Mouse (Mus musculus) neural tube, embryonic 12.5 days (tissue): ENCODE data around the gene Cdca4. TPM values are rescaled to one million over a fixed set of nuclear protein-coding genes. Genes with fewer than 3 reads are reported as not detected.

Experiments
- ATAC-seq: fragments of 200-750 bp; cut with Nextera tagmentation; 2 replicates; pipeline ENCODE4 v1.8.0; 2017; ENCODE audit warnings: low read depth, mild to moderate bottlenecking, moderate TSS enrichment, moderate library complexity; ENCODE audit not compliant: low FRiP score
- H3K27ac ChIP-seq: fragments of 300-500 bp; sonication (generic); 2 replicates; pipeline ENCODE4 v1.5.1; 2016
- H3K27me3 ChIP-seq: fragments of 300-500 bp; sonication (generic); replicated peaks from 2 replicates; pipeline ENCODE4 v1.6.1; 2016; ENCODE audit warnings: mild to moderate bottlenecking
- H3K36me3 ChIP-seq: fragments of 300-500 bp; sonication (generic); 2 replicates; pipeline ENCODE4 v1.6.1; 2016; ENCODE audit warnings: mild to moderate bottlenecking
- H3K4me1 ChIP-seq: fragments of 300-500 bp; sonication (generic); 2 replicates; pipeline ENCODE4 v1.6.1; 2016
- H3K4me2 ChIP-seq: fragments of 300-500 bp; sonication (generic); replicated peaks from 2 replicates; pipeline ENCODE4 v1.6.1; 2016; ENCODE audit warnings: mild to moderate bottlenecking
- H3K4me3 ChIP-seq: fragments of 300-500 bp; sonication (generic); 2 replicates; pipeline ENCODE4 v1.5.1; 2016
- H3K9ac ChIP-seq: fragments of 300-500 bp; sonication (generic); 2 replicates; pipeline ENCODE4 v1.6.1; 2016; ENCODE audit warnings: mild to moderate bottlenecking
- H3K9me3 ChIP-seq: fragments of 300-500 bp; sonication (generic); 2 replicates; pipeline ENCODE4 v1.6.1; 2016; ENCODE audit warnings: mild to moderate bottlenecking
- WGBS: fragments of 180-500 bp; shearing (Covaris S2); methylation state at CpG from one replicate; pipeline ENCODE4 v1.1.7; 2016; 5-methylcytosine and 5-hydroxymethylcytosine counted together
- polyA plus RNA-seq: library from polyadenylated mRNA; unstranded; fragments of >200 nt; fragmentation: Nextera tagmentation; extraction: Ambion mirVana; gene quantifications from 2 replicates; pipeline ENCODE4 v1.2.1, GENCODE M21; 2016

Gene Cdca4
- polyA plus RNA-seq, 1 experiment from 2014 or later: 103 TPM

- ATAC-seq: no peak
- 95% methylated on average over 10 of the region's 10 CpGs for WGBS
- Histone ChIP-seq H3K9me3 (0 out of 2 replicates have a peak, but pooled peaks cover 9% of the 10 kb centered on the region), H3K27ac (no peak overlapping the region), H3K4me1 (no peaks in the 10 kb centered on the region), H3K27me3 (no peaks in the 10 kb centered on the region), H3K4me3 (no peak overlapping the region), H3K4me2 (no peak overlapping the region), H3K9ac (no peak overlapping the region), H3K36me3 (no peaks in the 10 kb centered on the region)
Observed at GRCm38 (mm10) chr12:112774481-112774880, 54.7 kb downstream of the Cdca4 start.

- no peak overlapping the region for H3K4me2 ChIP-seq
- no peak for ATAC-seq
- 89% methylated on average over 6 of the region's 6 CpGs for whole genome bisulfite sequencing
Observed at GRCm38 (mm10) chr12:112774026-112774425, 55.2 kb downstream of the Cdca4 start.

GRCm38 (mm10) chr12:112773366-112773765, 55.9 kb downstream of the Cdca4 start:
- Histone ChIP-seq H3K27me3 (no peaks in the 10 kb centered on the region), H3K4me2 (no peak overlapping the region), H3K4me3 (no peak overlapping the region), H3K27ac (no peak overlapping the region), H3K4me1 (no peaks in the 10 kb centered on the region), H3K9me3 (0 out of 2 replicates have a peak, but pooled peaks cover 9% of the 10 kb centered on the region), H3K9ac (no peak overlapping the region), H3K36me3 (no peaks in the 10 kb centered on the region)
- WGBS: 58% methylated on average over 9 of the region's 9 CpGs
- no peak for ATAC-seq

More at GRCm38 (mm10) chr12:112774026-112774425, 55.2 kb downstream of the Cdca4 start:
- no peak overlapping the region for H3K27ac ChIP-seq
- no peaks in the 10 kb centered on the region for H3K36me3 ChIP-seq
- H3K9me3 ChIP-seq: 0 out of 2 replicates have a peak, but pooled peaks cover 9% of the 10 kb centered on the region
- H3K4me3 ChIP-seq: no peak overlapping the region
- no peaks in the 10 kb centered on the region for H3K27me3 ChIP-seq
- H3K4me1 ChIP-seq: no peaks in the 10 kb centered on the region
- no peak overlapping the region for H3K9ac ChIP-seq

- no peak overlapping the region for H3K27ac ChIP-seq
- no peak for ATAC-seq
Observed at GRCm38 (mm10) chr12:112772306-112772705, 56.9 kb downstream of the Cdca4 start.

GRCm38 (mm10) chr12:112770396-112770795, 58.8 kb downstream of the Cdca4 start:
- Histone ChIP-seq H3K4me1 (no peaks in the 10 kb centered on the region), H3K27me3 (no peaks in the 10 kb centered on the region), H3K4me2 (no peak overlapping the region), H3K36me3 (no peaks in the 10 kb centered on the region), H3K9ac (no peak overlapping the region), H3K27ac (no peak overlapping the region), H3K9me3 (0 out of 2 replicates have a peak, but pooled peaks cover 7% of the 10 kb centered on the region), H3K4me3 (no peak overlapping the region)
- 79% methylated on average over 4 of the region's 4 CpGs for WGBS
- ATAC-seq: no peak

More at GRCm38 (mm10) chr12:112772306-112772705, 56.9 kb downstream of the Cdca4 start:
- no peak overlapping the region for H3K9ac ChIP-seq
- no peaks in the 10 kb centered on the region for H3K4me1 ChIP-seq
- no peak overlapping the region for H3K4me2 ChIP-seq
- H3K9me3 ChIP-seq: 0 out of 2 replicates have a peak, but pooled peaks cover 9% of the 10 kb centered on the region
- H3K36me3 ChIP-seq: no peaks in the 10 kb centered on the region
- WGBS: 95% methylated on average over 14 of the region's 14 CpGs
- H3K4me3 ChIP-seq: no peak overlapping the region
- no peaks in the 10 kb centered on the region for H3K27me3 ChIP-seq

Other genes starting within 250 kb of the Cdca4 start
- 1.1 and 2.2 TPM in 2 replicates for gene Inf2, start 240.6 kb downstream of the Cdca4 start, polyA plus RNA-seq
- 3.2 and 3.7 TPM in 2 replicates for gene Adssl1, start 209.4 kb downstream of the Cdca4 start, polyA plus RNA-seq
- gene Siva1, start 184.7 kb downstream of the Cdca4 start, polyA plus RNA-seq: 108 and 130 TPM in 2 replicates
- gene Akt1, start 154.5 kb downstream of the Cdca4 start, polyA plus RNA-seq: 184 and 201 TPM in 2 replicates
- gene Zbtb42, start 150.6 kb downstream of the Cdca4 start, polyA plus RNA-seq: 4.0 and 5.4 TPM in 2 replicates
- 22.2 and 23.2 TPM in 2 replicates for gene Cep170b, start 109.0 kb downstream of the Cdca4 start, polyA plus RNA-seq
- gene Pld4, start 68.8 kb downstream of the Cdca4 start, polyA plus RNA-seq: 5.1 and 5.8 TPM in 2 replicates
- 0.93 and 1.2 TPM in 2 replicates for gene Ahnak2, start 26.8 kb downstream of the Cdca4 start, polyA plus RNA-seq
- gene Clba1, start 20.5 kb downstream of the Cdca4 start, polyA plus RNA-seq: 16.5 and 18.6 TPM in 2 replicates
- gene Gpr132, start 38.8 kb upstream of the Cdca4 start, polyA plus RNA-seq: not detected in 2 replicates
- gene Jag2, start 100.4 kb upstream of the Cdca4 start, polyA plus RNA-seq: 9.7 and 10.5 TPM in 2 replicates
- 56.2 and 57.5 TPM in 2 replicates for gene Nudt14, start 112.7 kb upstream of the Cdca4 start, polyA plus RNA-seq
- gene Btbd6, start 147.1 kb upstream of the Cdca4 start, polyA plus RNA-seq: 32.0 and 33.8 TPM in 2 replicates
- gene Brf1, start 171.3 kb upstream of the Cdca4 start, polyA plus RNA-seq: 68.1 and 70.1 TPM in 2 replicates
- gene Pacs2, start 185.1 kb upstream of the Cdca4 start, polyA plus RNA-seq: 30.5 and 30.8 TPM in 2 replicates
- gene Tex22, start 245.1 kb upstream of the Cdca4 start, polyA plus RNA-seq: 0.24 TPM in 1 of 2 replicates, not detected in the other